Mouse (Mus musculus) cortical plate, adult 2 months (tissue): ENCODE results near the gene Gm28048. TPM values are rescaled to one million over a fixed set of nuclear protein-coding genes. Genes with fewer than 3 reads are reported as not detected.
A peak's percentile ranks its signal among the peaks of the same experiment; 100 is the strongest.

ENCODE experiments used
- H3K27ac ChIP-seq: fragments of 200-500 bp; 2 replicates; pipeline ENCODE4 v1.5.1; 2012; ENCODE audit warnings: low read length, control low read depth, inconsistent platforms; ENCODE audit not compliant: insufficient read depth
- H3K4me1 ChIP-seq: fragments of 200-500 bp; 2 replicates; pipeline ENCODE4 v1.6.1; 2011; ENCODE audit warnings: low read length; ENCODE audit not compliant: control insufficient read depth, insufficient read depth
- H3K4me3 ChIP-seq: fragments of 200-500 bp; 2 replicates; pipeline ENCODE4 v1.5.1; 2011; ENCODE audit warnings: mild to moderate bottlenecking, low read length, control low read depth; ENCODE audit not compliant: insufficient read depth
- CTCF ChIP-seq: fragments of 200-500 bp; IDR thresholded peaks from 2 replicates; pipeline ENCODE4 v1.5.1; 2011; ENCODE audit warnings: mild to moderate bottlenecking, control low read depth, low read length; ENCODE audit not compliant: insufficient read depth; ENCODE audit errors: extremely low read depth
- POLR2A ChIP-seq: fragments of 200-500 bp; IDR thresholded peaks from 2 replicates; pipeline ENCODE4 v1.6.1; 2011; ENCODE audit warnings: mild to moderate bottlenecking, low read length, control low read depth; ENCODE audit not compliant: insufficient read depth; ENCODE audit errors: extremely low read depth
- polyA plus RNA-seq: library from polyadenylated mRNA; depleted of rRNA; stranded (reverse); fragments of >200 nt; gene quantifications from 2 replicates; pipeline ENCODE4 v1.2.3, GENCODE M21; 2012

The Gm28048 gene
- polyA plus RNA-seq, 1 experiment: 7.3 TPM

DNA sequence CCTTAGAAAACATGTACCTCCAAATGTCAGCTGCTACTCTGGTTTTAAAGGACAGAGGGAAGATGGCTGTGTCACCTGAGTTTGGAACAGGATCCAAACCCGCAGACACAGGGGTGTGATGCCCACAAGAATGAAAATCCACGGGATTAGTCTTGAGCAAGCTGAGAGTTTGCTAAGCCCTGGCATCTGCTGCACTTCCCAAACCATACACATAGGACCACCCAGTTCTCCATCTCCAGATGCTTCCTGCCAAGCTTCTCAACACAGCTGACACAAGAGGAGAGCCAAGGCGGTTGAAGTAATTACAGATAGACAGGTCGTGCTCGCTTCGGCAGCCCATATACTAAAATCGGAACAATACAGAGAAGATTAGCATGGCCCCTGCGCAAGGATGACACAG, 113.3 kb downstream of the Gm28048 start:
- no peak for TF ChIP-seq POLR2A
- TF ChIP-seq CTCF: no peak
- Histone ChIP-seq H3K4me1 (peaks cover 2% of the 10 kb centered on the region; the same call in 1 of the 2 replicates), H3K4me3 (no peak overlapping the region), H3K27ac (no peak overlapping the region)

DNA sequence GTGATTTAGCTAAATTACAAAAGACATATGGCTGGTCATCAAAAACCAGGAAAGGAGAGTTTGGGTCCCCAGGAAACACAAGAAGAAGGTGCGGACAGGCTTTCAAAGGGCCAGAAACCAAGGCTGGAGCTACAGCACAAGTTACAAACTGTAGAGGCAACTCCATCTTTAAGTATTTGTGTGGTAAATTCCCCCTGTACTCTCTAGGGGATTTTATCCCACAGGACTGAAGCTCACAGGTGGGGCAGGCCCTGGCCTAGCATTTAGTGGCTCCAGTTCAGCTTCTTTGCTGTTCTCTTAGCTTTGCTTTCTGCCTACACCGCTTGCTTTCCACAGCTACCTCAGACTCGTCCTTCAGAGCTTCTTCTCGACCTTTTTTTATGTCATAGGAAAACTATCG, 114.2 kb downstream of the Gm28048 start:
- H3K4me1 ChIP-seq: no peaks in the 10 kb centered on the region
- TF ChIP-seq CTCF: no peak
- no peak overlapping the region for H3K27ac ChIP-seq
- no peak overlapping the region for H3K4me3 ChIP-seq

DNA sequence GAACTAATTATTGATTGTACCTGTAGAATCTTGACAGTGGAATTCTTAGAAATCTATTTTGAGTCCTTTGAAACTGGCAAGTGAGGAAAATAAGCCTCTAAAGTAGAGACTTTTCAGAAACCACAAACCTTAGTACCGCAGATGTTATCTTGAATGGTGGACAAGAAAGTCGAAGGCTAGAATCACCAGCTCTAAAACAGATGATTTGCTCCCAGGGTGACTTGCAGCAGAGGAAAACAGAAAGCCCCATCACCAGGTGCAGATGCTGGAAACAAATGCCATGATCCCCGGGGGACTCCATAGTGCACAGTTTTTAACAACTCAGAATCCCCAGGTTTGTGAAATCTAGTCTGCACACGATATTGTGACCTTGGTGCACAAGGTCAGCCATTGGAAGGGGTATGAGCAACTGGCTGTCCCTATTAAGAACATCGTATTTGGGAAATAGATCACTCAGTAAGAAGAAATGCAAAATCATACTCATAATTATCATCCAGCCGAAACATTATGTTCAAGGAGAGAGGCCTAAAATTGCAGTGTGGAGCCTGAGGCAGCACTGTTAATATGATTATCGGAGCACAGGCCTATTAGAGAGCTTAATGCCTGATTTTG, 116.1 kb downstream of the Gm28048 start:
- no peak overlapping the region for H3K4me3 ChIP-seq
- no peaks in the 10 kb centered on the region for H3K4me1 ChIP-seq
- no peak overlapping the region for H3K27ac ChIP-seq
- TF ChIP-seq CTCF (no peak), POLR2A (no peak)

DNA sequence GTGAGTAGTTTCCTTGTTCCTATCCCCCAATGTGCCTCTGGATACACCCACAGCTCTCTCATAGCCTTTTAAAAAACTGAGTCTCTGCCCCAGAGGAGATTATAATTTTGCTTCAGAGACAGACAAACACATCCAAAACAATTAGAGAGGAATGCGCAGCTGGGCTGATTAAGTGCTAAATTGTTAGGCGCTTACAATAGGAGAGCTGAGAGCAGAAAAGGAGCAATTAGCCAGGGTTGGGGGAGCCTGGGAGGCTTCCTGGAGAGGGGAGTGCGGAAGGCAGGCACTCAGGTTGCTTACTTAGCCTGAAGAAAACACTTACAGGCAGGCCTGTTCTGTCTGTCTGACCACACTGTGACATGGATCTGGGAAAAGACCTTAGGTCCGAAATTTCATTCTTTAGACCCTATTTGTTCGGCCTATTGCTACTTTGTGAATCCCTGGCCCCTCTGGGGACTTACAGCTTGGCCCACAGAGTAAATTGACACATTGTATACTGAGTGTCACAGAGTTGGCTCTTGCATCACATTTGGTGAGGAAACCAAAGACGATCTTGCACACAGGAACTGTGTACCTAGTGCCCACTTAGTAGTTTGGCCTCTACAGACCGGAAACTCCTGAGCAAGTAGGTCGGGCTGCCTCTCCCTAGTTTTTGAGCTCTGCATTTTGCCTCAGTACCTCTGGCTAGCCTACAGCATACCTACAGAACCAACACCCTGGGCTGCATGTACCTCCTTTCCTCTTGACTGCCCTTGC, 117.4 kb downstream of the Gm28048 start:
- no peaks in the 10 kb centered on the region for H3K4me1 ChIP-seq
- TF ChIP-seq CTCF (no peak), POLR2A (no peak)
- no peak overlapping the region for H3K4me3 ChIP-seq
- H3K27ac ChIP-seq: no peak overlapping the region

DNA sequence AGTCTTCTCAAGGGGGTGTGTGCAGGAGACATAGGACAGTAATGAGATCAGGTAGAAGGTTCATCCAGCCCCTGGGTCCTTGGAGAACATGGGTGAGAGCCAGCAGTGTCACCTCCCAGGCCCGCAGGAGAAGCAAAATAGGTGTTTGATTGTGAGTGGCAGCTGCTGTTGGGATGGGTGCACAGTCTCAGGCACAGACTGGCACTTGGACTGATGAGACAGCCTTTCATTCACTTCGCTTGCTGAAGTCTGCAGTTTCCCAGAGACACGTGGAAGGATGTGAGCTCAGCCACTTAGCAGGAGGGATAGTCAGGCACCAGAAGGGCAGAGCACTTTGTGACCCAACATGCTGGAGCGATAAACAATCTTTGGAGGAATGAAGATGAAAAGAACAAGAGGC, 118.3 kb downstream of the Gm28048 start:
- TF ChIP-seq CTCF (no peak), POLR2A (no peak)
- no peak overlapping the region for H3K4me3 ChIP-seq
- no peaks in the 10 kb centered on the region for H3K4me1 ChIP-seq
- H3K27ac ChIP-seq: no peak overlapping the region

DNA sequence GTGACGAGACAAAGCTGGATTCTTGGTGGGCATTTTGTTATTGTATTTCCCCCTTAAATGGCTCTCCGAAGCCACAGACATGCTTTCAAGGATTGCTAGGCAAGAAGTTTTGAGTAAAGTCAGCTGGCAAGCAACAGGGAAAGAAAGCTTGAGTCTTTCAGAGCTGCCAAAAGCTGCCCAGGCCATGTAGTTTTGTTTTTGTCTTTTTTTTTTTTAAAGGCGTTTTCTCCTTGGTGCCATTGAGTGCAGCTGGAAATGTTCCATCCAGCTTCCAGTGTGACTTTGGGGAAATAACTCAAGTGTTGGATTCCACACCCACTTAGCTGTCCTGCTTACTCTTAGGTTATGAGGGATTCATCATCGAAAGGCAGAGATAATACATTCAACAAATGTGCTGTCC, 120.6 kb downstream of the Gm28048 start:
- no peak overlapping the region for H3K27ac ChIP-seq
- H3K4me3 ChIP-seq: no peak overlapping the region
- TF ChIP-seq POLR2A (no peak), CTCF (no peak)
- H3K4me1 ChIP-seq: no peaks in the 10 kb centered on the region

DNA sequence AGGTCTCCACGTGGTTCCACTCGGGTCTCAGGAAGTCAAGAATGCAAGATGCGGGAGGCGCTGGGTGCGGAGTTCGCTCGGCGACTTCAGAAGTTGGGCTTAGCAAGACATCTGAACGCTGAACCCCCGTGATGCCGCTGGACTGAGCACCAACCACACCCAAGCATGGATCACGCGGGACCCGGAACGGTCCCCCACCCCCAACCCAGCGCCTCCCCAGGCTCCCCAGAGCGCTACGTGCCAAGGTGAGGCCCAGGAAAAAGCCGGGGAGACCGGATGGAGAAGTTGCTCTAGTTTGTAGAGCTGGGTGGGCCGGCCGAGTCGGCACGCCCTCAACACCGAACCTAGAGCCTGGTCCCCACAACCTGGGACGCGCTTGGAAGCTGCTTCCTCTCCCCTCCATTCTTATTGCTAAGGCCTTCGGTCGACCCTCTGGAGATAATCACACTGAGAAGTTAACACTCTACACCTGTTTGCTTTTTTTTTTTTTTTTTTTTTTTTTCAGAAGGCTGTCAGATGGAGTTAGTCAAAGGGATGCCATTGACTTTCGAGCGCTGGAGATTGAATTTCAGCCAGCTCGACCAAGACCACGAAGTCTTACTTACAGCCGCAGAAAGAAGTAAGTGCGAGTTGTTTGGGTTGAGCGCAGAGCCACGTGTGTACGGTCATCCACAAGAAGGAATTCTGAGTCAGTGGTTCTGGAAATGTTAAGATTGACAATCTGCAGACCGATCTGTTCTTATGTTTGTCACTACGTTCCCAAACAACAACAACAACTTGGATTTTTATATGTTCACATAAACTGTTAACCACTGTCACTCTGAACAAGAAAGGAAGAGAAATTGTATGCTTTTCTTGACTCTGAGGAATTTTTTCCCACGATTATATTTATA, 121.3 kb downstream of the Gm28048 start, which contains the start of gene B3gnt2:
Gene B3gnt2, minus strand, starts transcription at position 627 of the 893 bp plus-strand sequence.
- Histone ChIP-seq H3K4me1 (no peaks in the 10 kb centered on the region), H3K4me3 (peak within 1 kb of the TSS; percentile 90), H3K27ac (peak within 1 kb of the TSS; percentile 30)
- TF ChIP-seq POLR2A (no peak), CTCF (no peak)

DNA sequence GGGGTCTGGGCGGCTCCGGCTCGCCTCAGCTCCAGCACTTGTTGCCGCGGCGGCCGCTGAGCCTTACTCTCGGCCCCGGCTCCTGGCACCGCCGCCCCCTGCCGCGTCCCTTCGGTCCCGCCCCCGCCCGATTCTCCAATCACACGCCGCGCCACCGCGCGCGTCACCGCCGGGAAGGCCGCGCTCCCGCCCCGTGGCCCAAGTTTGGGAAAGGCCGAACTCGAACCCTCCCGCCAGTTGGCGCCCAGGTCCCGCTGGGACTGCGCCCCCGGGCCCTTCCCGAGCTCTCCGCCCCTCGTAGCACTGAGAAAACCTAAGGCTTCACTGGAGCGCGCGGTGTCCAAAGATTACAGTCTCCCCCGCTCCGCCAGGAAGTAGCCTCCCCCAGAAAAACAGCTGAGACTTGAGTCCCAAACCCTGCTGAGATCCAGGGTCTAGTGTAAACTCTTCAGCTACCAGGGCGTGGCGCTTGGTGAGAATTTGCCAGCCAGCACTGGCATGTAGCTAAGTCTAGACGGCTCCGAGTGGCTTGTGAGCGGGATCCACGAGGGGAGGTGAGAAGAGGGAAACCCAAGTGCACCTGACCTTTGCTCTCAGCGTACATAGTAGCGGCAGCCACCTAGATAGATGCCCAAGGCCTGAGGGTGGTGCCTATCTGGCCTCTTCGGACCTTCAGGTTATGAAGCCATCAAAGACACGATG, 122.1 kb downstream of the Gm28048 start:
- no peak for TF ChIP-seq CTCF
- peak; percentile 36; the same call in 1 of the 2 replicates for TF ChIP-seq POLR2A
- Histone ChIP-seq H3K4me1 (no peaks in the 10 kb centered on the region), H3K27ac (peak overlapping the region; percentile 30), H3K4me3 (peak overlapping the region; percentile 90)

DNA sequence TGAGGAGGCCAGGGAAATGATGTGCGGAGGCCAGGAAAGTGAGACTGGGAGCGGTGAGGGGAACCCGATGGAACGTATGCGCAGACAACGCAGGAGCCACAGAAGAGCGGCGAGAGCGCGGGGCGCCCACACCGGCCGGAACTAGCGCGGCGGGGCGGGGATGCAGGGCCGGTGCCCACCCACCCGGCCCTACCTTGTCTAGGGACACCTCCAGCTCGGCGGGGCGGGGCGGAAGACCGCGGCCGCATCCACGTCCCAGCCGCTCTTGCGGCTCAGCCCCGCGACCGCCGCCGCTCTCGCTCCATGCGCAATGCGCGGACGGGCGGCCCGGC, 122.6 kb downstream of the Gm28048 start:
- TF ChIP-seq CTCF: no peak
- Histone ChIP-seq H3K4me1 (no peaks in the 10 kb centered on the region), H3K4me3 (peak overlapping the region; percentile 90), H3K27ac (peak overlapping the region; percentile 93)
